8 mouse cellular contexts compared by ENCODE assay signal in the genomic region with DNA sequence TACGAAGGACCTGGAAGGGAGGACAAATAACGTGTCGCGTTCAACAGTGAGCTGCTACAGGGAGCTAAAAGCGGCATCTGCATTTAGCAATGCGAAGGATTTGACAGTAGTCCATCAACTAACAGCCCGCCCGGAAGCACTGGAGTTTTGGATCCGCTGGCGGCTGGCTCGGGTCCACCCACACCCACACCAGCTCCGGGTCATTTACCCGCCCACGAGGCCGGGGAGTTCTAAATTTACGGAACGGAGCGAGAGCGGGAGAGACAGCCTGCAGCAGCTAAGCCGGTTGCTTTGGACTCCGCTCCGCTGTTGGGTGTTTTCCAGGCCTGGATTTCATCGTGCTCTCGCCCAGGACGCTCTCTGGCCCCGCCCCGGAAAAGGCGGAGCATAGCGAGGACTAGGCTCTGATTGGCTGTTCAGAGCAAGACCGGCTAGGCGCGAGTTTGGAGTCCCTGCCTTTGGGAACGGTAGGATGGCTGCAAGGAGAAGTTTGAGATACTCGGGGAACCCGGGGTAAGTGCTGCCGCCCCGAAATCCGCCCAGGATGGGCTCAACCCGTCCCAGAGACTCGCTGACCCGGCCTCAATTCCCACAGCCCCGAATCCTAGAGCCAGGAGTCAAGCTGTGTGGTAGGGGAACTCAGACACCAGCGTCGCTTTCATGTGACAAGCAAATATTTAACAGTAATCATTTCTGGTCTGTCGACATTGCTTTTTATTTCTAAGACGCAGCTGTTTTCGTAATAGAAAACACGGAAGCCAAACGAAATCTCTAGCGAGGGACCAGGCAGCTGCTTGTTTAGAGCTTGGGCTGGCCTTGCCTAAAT. TPM values are rescaled to one million over a fixed set of nuclear protein-coding genes. Genes with fewer than 3 reads are reported as not detected.
DNase-seq lines count a peak whose midpoint lies in the region; ATAC-seq and TF ChIP-seq lines count a peak whose summit lies in the region.

A gene (plus strand): TSS at position 414 of the 826 bp plus-strand sequence.

- 0 out of 2 replicates have a peak, but pooled peaks cover 4% of the 10 kb centered on the region for H3K4me1 ChIP-seq in hindbrain, postnatal 0 days (ENCODE audit: insufficient read depth, low read length)

- intact Hi-C loops in gastrocnemius, adult 2 months (cut with DNase I): loop anchor here (5.0 kb wide), 2 partner anchors 65 to 400 kb away; a partner anchor contains a TSS
- intact Hi-C loops in left cerebral cortex, adult 2 months (cut with DNase I): loop anchor here (1.0 to 5.0 kb wide), 2 partner anchors 65 to 341 kb away; a partner anchor contains a TSS

- H3K9ac ChIP-seq in hindbrain, postnatal 0 days (replicated peaks; ENCODE audit: low read length): peak within 1 kb of the TSS; percentile 59

- H3K36me3 ChIP-seq in hindbrain, postnatal 0 days (ENCODE audit: insufficient read depth, low read length): no peaks in the 10 kb centered on the region

- peak within 1 kb of the TSS; percentile 90 for H3K27ac ChIP-seq in gastrocnemius, adult 2 months
- peak within 1 kb of the TSS; percentile 75 for H3K27ac ChIP-seq in hindbrain, postnatal 0 days
- H3K27ac ChIP-seq in left cerebral cortex, adult 2 months: peak within 1 kb of the TSS; percentile 88

- H3K4me3 ChIP-seq in gastrocnemius, adult 2 months: peak within 1 kb of the TSS; percentile 80
- H3K4me3 ChIP-seq in hindbrain, postnatal 0 days (ENCODE audit: low read length): peak within 1 kb of the TSS; percentile 75
- H3K4me3 ChIP-seq in left cerebral cortex, adult 2 months: peak within 1 kb of the TSS; percentile 72

- ATAC-seq in common myeloid progenitor, adult 5-6 weeks (replicated peaks; ENCODE audit: low read depth, poor library complexity, severe bottlenecking): peak; percentile 86
- peak; percentile 100 for ATAC-seq in hindbrain, postnatal 0 days
- peak; percentile 92 for ATAC-seq in megakaryocyte, adult 5-6 weeks (ENCODE audit: poor library complexity, severe bottlenecking)

- peak within 1 kb of the TSS; percentile 82 for H3K4me2 ChIP-seq in hindbrain, postnatal 0 days (ENCODE audit: low read depth, low read length)

- under 1% methylated on average over 50 of the region's 50 CpGs for WGBS in hindbrain, postnatal 0 days

- H3K9me3 ChIP-seq in hindbrain, postnatal 0 days (ENCODE audit: low read length): no peaks in the 10 kb centered on the region

- H3K27me3 ChIP-seq in hindbrain, postnatal 0 days (ENCODE audit: insufficient read depth, low read length): no peaks in the 10 kb centered on the region

- peak; percentile 99 for DNase-seq in ZHBTc4 (ENCODE audit: low read depth, low spot score)
- DNase-seq in gastrocnemius, adult 2 months: peak; percentile 100
- DNase-seq in hindbrain, postnatal 0 days (ENCODE audit: low spot score): peak; percentile 100
- peak; percentile 99 to 100 for DNase-seq in left cerebral cortex, adult 2 months (ENCODE audit: extremely low spot score in 1 of 2, low spot score in 2 of 2)
- DNase-seq in right cerebral cortex, adult 2 months (ENCODE audit: low spot score in 2 of 2): peak; percentile 100
- peak; percentile 100 for DNase-seq in urinary bladder, postnatal 14 days (ENCODE audit: low spot score)

- TF ChIP-seq CTCF in gastrocnemius, adult 2 months (IDR thresholded peaks at IDR 0.05): 0 out of 2 replicates have a peak, but pooled peaks have one; percentile 2
- no peak for TF ChIP-seq CTCF in hindbrain, postnatal 0 days (IDR thresholded peaks at IDR 0.05; ENCODE audit: low read depth)
- no peak for TF ChIP-seq CTCF in left cerebral cortex, adult 2 months (IDR thresholded peaks at IDR 0.05)

RNA-seq across cellular contexts. Expression of the gene that starts here (rescaled TPM):
- 56.1 and 86.5 TPM in 2 replicates for total RNA-seq in common myeloid progenitor, adult 5-6 weeks (2017)
- total RNA-seq in gastrocnemius, adult 2 months (2021): under 1 TPM in 1 of 2 experiments, not detected in 1; 0.31 TPM
- total RNA-seq in hindbrain, postnatal 0 days (2014; rRNA removed): 2.2 and 6.0 TPM in 2 replicates
- polyA plus RNA-seq in hindbrain, postnatal 0 days (2015; fragmentation: Nextera tagmentation; extraction: Ambion mirVana): 7.5 and 8.0 TPM in 2 replicates
- 1 to 10 TPM; 2.0 to 2.3 TPM for total RNA-seq in left cerebral cortex, adult 2 months (2021)
- 21.0 and 25.9 TPM in 2 replicates for total RNA-seq in megakaryocyte, adult 5-6 weeks (2015)
- total RNA-seq in megakaryocyte, adult 5-6 weeks (2017): 30.1 and 70.6 TPM in 2 replicates

Comparison
In these comparisons a context has a peak if more than half of its experiments do, and no peak if none do; other contexts are left out.
1. Peak in every context shown above with its lines: DNase-seq, ATAC-seq, H3K4me3 ChIP-seq and H3K27ac ChIP-seq.
2. Peak in DNase-seq, H3K4me3 ChIP-seq and H3K27ac ChIP-seq in gastrocnemius, adult 2 months; RNA of the gene not detected or under 1 TPM.